Mouse (Mus musculus) T-helper 2 cell (primary cell): ENCODE measurements around the gene Pla2g6.

Source experiments
- in situ Hi-C: fragments of 300-600 bp; cut with MboI, MseI; formaldehyde crosslinking; loops from one replicate; pipeline ENCODE4 v1.15.1; 2025; ENCODE audit warnings: high pct_unique_total_duplicates

Pla2g6 gene

GRCm38 (mm10) chr15:79242574-79243233 is 85.5 kb downstream of the Pla2g6 start:
- in situ Hi-C loops: no loop called here

- in situ Hi-C loops: no loop called here
These were observed 90.2 kb downstream of the Pla2g6 start for GRCm38 (mm10) chr15:79238036-79238435.
